Mouse (Mus musculus) forebrain, embryonic 15.5 days (tissue): ENCODE results near the gene Uvrag. TPM values are rescaled to one million over a fixed set of nuclear protein-coding genes. Genes with fewer than 3 reads are reported as not detected.
A peak's percentile ranks its signal among the peaks of the same experiment; 100 is the strongest.

Experiments used
- ATAC-seq: fragments of 200-750 bp; cut with Nextera tagmentation; replicated peaks from 2 replicates; pipeline ENCODE4 v1.8.0; 2017; ENCODE audit warnings: mild to moderate bottlenecking, moderate TSS enrichment, moderate library complexity
- H3K27ac ChIP-seq: fragments of 300-500 bp; sonication (generic); replicated peaks from 2 replicates; pipeline ENCODE4 v1.5.1; 2015; ENCODE audit warnings: mild to moderate bottlenecking, inconsistent platforms
- H3K27me3 ChIP-seq: fragments of 300-500 bp; sonication (generic); 2 replicates; pipeline ENCODE4 v1.6.1; 2015; ENCODE audit warnings: inconsistent platforms
- H3K36me3 ChIP-seq: fragments of 300-500 bp; sonication (generic); 2 replicates; pipeline ENCODE4 v1.6.1; 2015; ENCODE audit warnings: mild to moderate bottlenecking, inconsistent platforms
- H3K4me1 ChIP-seq: fragments of 300-500 bp; sonication (generic); 2 replicates; pipeline ENCODE4 v1.6.1; 2015; ENCODE audit warnings: inconsistent platforms
- H3K4me2 ChIP-seq: fragments of 300-500 bp; sonication (generic); replicated peaks from 2 replicates; pipeline ENCODE4 v1.6.1; 2015; ENCODE audit warnings: mild to moderate bottlenecking, inconsistent platforms
- H3K4me3 ChIP-seq: fragments of 300-500 bp; sonication (generic); 2 replicates; pipeline ENCODE4 v1.5.1; 2015; ENCODE audit warnings: mild to moderate bottlenecking, inconsistent platforms
- H3K9ac ChIP-seq: fragments of 300-500 bp; sonication (generic); replicated peaks from 2 replicates; pipeline ENCODE4 v1.6.1; 2015; ENCODE audit warnings: mild to moderate bottlenecking, inconsistent platforms
- H3K9me3 ChIP-seq: fragments of 300-500 bp; sonication (generic); 2 replicates; pipeline ENCODE4 v1.6.1; 2016; ENCODE audit warnings: inconsistent platforms
- WGBS: fragments of 180-500 bp; shearing (Covaris S2); methylation state at CpG from one replicate; pipeline ENCODE4 v1.1.7; 2015; ENCODE audit warnings: mixed read lengths; 5-methylcytosine and 5-hydroxymethylcytosine counted together
- polyA plus RNA-seq: library from polyadenylated mRNA; unstranded; fragments of >200 nt; fragmentation: Nextera tagmentation; extraction: Ambion mirVana; gene quantifications from 2 replicates; pipeline ENCODE4 v1.2.1, GENCODE M21; 2015

The Uvrag gene
- polyA plus RNA-seq, 1 experiment from 2014 or later, result 17.2 TPM

- WGBS, result 79% methylated on average over 10 of the region's 10 CpGs
- no peak overlapping the region for H3K27ac ChIP-seq
- no peaks in the 10 kb centered on the region for H3K27me3 ChIP-seq
- H3K9me3 ChIP-seq, result no peaks in the 10 kb centered on the region
- ATAC-seq, result no peak
- no peak overlapping the region for H3K4me3 ChIP-seq
- no peak overlapping the region for H3K9ac ChIP-seq
- H3K4me2 ChIP-seq, result no peak overlapping the region
- no peaks in the 10 kb centered on the region for H3K36me3 ChIP-seq
- peaks cover 14% of the 10 kb centered on the region for H3K4me1 ChIP-seq
Observed at GRCm38 (mm10) chr7:98926906-98927528, 213.9 kb downstream of the Uvrag start.

GRCm38 (mm10) chr7:98924380-98924869 lies 216.5 kb downstream of the Uvrag start:
- no peaks in the 10 kb centered on the region for H3K9me3 ChIP-seq
- ATAC-seq, result 0 out of 2 replicates have a peak, but pooled peaks have one; percentile 57
- H3K9ac ChIP-seq, result 0 out of 2 replicates have a peak overlapping the region, but pooled peaks have one; percentile 18
- no peaks in the 10 kb centered on the region for H3K36me3 ChIP-seq
- H3K4me1 ChIP-seq, result peaks cover 14% of the 10 kb centered on the region
- WGBS, result 51% methylated on average over 18 of the region's 18 CpGs
- H3K27ac ChIP-seq, result peak overlapping the region; percentile 62
- H3K27me3 ChIP-seq, result no peaks in the 10 kb centered on the region
- H3K4me2 ChIP-seq, result 0 out of 2 replicates have a peak overlapping the region, but pooled peaks have one; percentile 9
- H3K4me3 ChIP-seq, result no peak overlapping the region

DNA sequence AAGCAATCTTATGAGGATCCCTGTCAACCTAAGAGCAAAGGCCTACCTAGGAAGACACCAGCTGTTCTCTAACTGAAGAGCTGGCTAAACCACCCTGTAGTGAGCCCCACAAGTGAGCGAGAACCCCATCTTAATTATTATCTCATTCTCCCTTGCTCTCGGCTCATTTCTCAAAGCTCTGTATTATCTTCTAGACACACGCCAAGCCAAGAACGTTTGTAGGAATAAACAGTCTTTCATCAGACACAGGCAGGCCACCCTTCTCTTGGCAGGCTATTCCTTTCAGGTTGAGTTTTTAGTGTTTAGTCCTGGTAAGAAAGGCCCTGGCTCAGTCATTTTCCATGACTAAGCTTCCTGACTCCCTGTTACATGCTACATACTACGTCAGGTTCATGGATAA lies 218.0 kb downstream of the Uvrag start:
- Histone ChIP-seq H3K27me3 (no peaks in the 10 kb centered on the region), H3K4me1 (peaks cover 9% of the 10 kb centered on the region), H3K9me3 (no peaks in the 10 kb centered on the region), H3K9ac (no peak overlapping the region), H3K4me3 (no peak overlapping the region), H3K4me2 (no peak overlapping the region), H3K27ac (no peak overlapping the region), H3K36me3 (no peaks in the 10 kb centered on the region)
- whole genome bisulfite sequencing, result 83% methylated on average over 5 of the region's 5 CpGs
- no peak for ATAC-seq

GRCm38 (mm10) chr7:98917407-98917806 lies 223.5 kb downstream of the Uvrag start:
- WGBS, result 80% methylated on average over 5 of the region's 5 CpGs
- no peak overlapping the region for H3K27ac ChIP-seq
- no peaks in the 10 kb centered on the region for H3K27me3 ChIP-seq
- no peak overlapping the region for H3K4me3 ChIP-seq
- H3K36me3 ChIP-seq, result no peaks in the 10 kb centered on the region
- 0 out of 2 replicates have a peak, but pooled peaks cover 3% of the 10 kb centered on the region for H3K4me1 ChIP-seq
- no peak overlapping the region for H3K4me2 ChIP-seq
- ATAC-seq, result no peak
- no peaks in the 10 kb centered on the region for H3K9me3 ChIP-seq
- no peak overlapping the region for H3K9ac ChIP-seq

GRCm38 (mm10) chr7:98916581-98916980 lies 224.4 kb downstream of the Uvrag start:
- no peak overlapping the region for H3K9ac ChIP-seq
- H3K9me3 ChIP-seq, result no peaks in the 10 kb centered on the region
- H3K27ac ChIP-seq, result no peak overlapping the region
- no peak for ATAC-seq
- 0 out of 2 replicates have a peak, but pooled peaks cover 3% of the 10 kb centered on the region for H3K4me1 ChIP-seq
- no peak overlapping the region for H3K4me3 ChIP-seq
- no peaks in the 10 kb centered on the region for H3K27me3 ChIP-seq
- 82% methylated on average over 6 of the region's 6 CpGs for WGBS
- H3K4me2 ChIP-seq, result no peak overlapping the region
- H3K36me3 ChIP-seq, result no peaks in the 10 kb centered on the region

GRCm38 (mm10) chr7:98912953-98913360 lies 228.0 kb downstream of the Uvrag start:
- no peak overlapping the region for H3K4me3 ChIP-seq
- 0 out of 2 replicates have a peak, but pooled peaks cover 3% of the 10 kb centered on the region for H3K4me1 ChIP-seq
- H3K9ac ChIP-seq, result no peak overlapping the region
- H3K27ac ChIP-seq, result no peak overlapping the region
- no peaks in the 10 kb centered on the region for H3K36me3 ChIP-seq
- 70% methylated on average over 2 of the region's 2 CpGs for WGBS
- no peaks in the 10 kb centered on the region for H3K9me3 ChIP-seq
- ATAC-seq, result no peak
- H3K4me2 ChIP-seq, result no peak overlapping the region
- no peaks in the 10 kb centered on the region for H3K27me3 ChIP-seq

DNA sequence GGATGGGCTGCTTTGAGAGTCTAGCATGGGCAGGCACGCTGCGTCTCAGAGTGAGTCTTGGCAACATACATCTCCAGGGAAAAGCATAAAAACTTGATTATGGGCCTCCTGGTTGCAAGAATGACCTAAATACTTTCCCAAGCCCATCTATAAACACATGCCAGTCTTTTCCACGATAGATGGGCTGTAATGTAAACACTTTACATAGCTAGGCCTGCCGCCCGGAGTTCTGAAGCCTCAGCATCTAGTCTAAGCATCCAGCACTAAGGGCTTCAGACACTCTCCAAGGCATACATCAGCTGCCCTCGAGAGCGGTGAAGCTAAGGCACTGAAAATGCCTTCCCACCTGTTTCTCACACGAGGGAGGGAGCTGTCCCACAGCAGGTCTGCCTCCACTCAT lies 229.7 kb downstream of the Uvrag start:
- 0 out of 2 replicates have a peak, but pooled peaks cover 2% of the 10 kb centered on the region for H3K4me1 ChIP-seq
- WGBS, result 85% methylated on average over 8 of the region's 8 CpGs
- H3K9me3 ChIP-seq, result no peaks in the 10 kb centered on the region
- H3K9ac ChIP-seq, result no peak overlapping the region
- H3K27ac ChIP-seq, result no peak overlapping the region
- no peak overlapping the region for H3K4me3 ChIP-seq
- no peak overlapping the region for H3K4me2 ChIP-seq
- no peak for ATAC-seq
- H3K36me3 ChIP-seq, result no peaks in the 10 kb centered on the region
- no peaks in the 10 kb centered on the region for H3K27me3 ChIP-seq

- H3K27me3 ChIP-seq, result no peaks in the 10 kb centered on the region
- H3K4me2 ChIP-seq, result no peak overlapping the region
- ATAC-seq, result no peak
- WGBS, result 84% methylated on average over 11 of the region's 11 CpGs
- H3K9me3 ChIP-seq, result no peaks in the 10 kb centered on the region
- H3K4me1 ChIP-seq, result no peaks in the 10 kb centered on the region
- no peak overlapping the region for H3K9ac ChIP-seq
- no peak overlapping the region for H3K4me3 ChIP-seq
- no peaks in the 10 kb centered on the region for H3K36me3 ChIP-seq
- H3K27ac ChIP-seq, result no peak overlapping the region
Observed at GRCm38 (mm10) chr7:98910712-98911111, 230.2 kb downstream of the Uvrag start.

GRCm38 (mm10) chr7:98910164-98910563 lies 230.8 kb downstream of the Uvrag start:
- Histone ChIP-seq H3K9me3 (no peaks in the 10 kb centered on the region), H3K4me1 (0 out of 2 replicates have a peak, but pooled peaks cover under 1% of the 10 kb centered on the region), H3K27me3 (no peaks in the 10 kb centered on the region), H3K9ac (no peak overlapping the region), H3K27ac (no peak overlapping the region), H3K4me3 (no peak overlapping the region), H3K4me2 (no peak overlapping the region), H3K36me3 (no peaks in the 10 kb centered on the region)
- ATAC-seq, result no peak
- WGBS, result 87% methylated on average over 11 of the region's 11 CpGs

- WGBS, result 69% methylated on average over 4 of the region's 4 CpGs
- Histone ChIP-seq H3K4me1 (0 out of 2 replicates have a peak, but pooled peaks cover 4% of the 10 kb centered on the region), H3K27me3 (no peaks in the 10 kb centered on the region), H3K4me2 (no peak overlapping the region), H3K27ac (no peak overlapping the region), H3K4me3 (no peak overlapping the region), H3K9ac (no peak overlapping the region), H3K9me3 (no peaks in the 10 kb centered on the region), H3K36me3 (no peaks in the 10 kb centered on the region)
- ATAC-seq, result no peak
Observed at GRCm38 (mm10) chr7:98907476-98907875, 233.5 kb downstream of the Uvrag start.

GRCm38 (mm10) chr7:98904659-98905362 lies 236.1 kb downstream of the Uvrag start:
- H3K4me2 ChIP-seq, result no peak overlapping the region
- H3K9me3 ChIP-seq, result no peaks in the 10 kb centered on the region
- H3K4me3 ChIP-seq, result no peak overlapping the region
- no peaks in the 10 kb centered on the region for H3K27me3 ChIP-seq
- no peak overlapping the region for H3K27ac ChIP-seq
- H3K36me3 ChIP-seq, result no peaks in the 10 kb centered on the region
- 0 out of 2 replicates have a peak, but pooled peaks cover 4% of the 10 kb centered on the region for H3K4me1 ChIP-seq
- ATAC-seq, result no peak
- WGBS, result 80% methylated on average over 21 of the region's 21 CpGs
- H3K9ac ChIP-seq, result no peak overlapping the region

GRCm38 (mm10) chr7:98903884-98904283 lies 237.1 kb downstream of the Uvrag start:
- no peak overlapping the region for H3K4me3 ChIP-seq
- no peaks in the 10 kb centered on the region for H3K27me3 ChIP-seq
- H3K9ac ChIP-seq, result no peak overlapping the region
- no peak overlapping the region for H3K27ac ChIP-seq
- no peaks in the 10 kb centered on the region for H3K36me3 ChIP-seq
- no peak for ATAC-seq
- WGBS, result 57% methylated on average over 5 of the region's 5 CpGs
- no peak overlapping the region for H3K4me2 ChIP-seq
- H3K9me3 ChIP-seq, result no peaks in the 10 kb centered on the region
- 0 out of 2 replicates have a peak, but pooled peaks cover 4% of the 10 kb centered on the region for H3K4me1 ChIP-seq
